Mouse (Mus musculus) induced T-regulatory cell, adult 2 months (primary cell): ENCODE results near the gene Tbr1.

ENCODE experiments used
- DNase-seq: peaks from one replicate; pipeline ENCODE4 v3.0.0-alpha.2; 2012; ENCODE audit warnings: low read depth

The Tbr1 gene

GRCm38 (mm10) chr2:61802656-61803251, at the start of gene Tbr1:
Tbr1 (plus strand) TSS chr2:61802930.
- DNase-seq = no peak

GRCm38 (mm10) chr2:61754989-61755388, 47.7 kb upstream of the Tbr1 start:
- DNase-seq = peak; percentile 34

- no peak for DNase-seq
These were observed 43.4 kb upstream of the Tbr1 start for GRCm38 (mm10) chr2:61759234-61759855.

GRCm38 (mm10) chr2:61760044-61760443, 42.7 kb upstream of the Tbr1 start:
- DNase-seq = no peak

DNA sequence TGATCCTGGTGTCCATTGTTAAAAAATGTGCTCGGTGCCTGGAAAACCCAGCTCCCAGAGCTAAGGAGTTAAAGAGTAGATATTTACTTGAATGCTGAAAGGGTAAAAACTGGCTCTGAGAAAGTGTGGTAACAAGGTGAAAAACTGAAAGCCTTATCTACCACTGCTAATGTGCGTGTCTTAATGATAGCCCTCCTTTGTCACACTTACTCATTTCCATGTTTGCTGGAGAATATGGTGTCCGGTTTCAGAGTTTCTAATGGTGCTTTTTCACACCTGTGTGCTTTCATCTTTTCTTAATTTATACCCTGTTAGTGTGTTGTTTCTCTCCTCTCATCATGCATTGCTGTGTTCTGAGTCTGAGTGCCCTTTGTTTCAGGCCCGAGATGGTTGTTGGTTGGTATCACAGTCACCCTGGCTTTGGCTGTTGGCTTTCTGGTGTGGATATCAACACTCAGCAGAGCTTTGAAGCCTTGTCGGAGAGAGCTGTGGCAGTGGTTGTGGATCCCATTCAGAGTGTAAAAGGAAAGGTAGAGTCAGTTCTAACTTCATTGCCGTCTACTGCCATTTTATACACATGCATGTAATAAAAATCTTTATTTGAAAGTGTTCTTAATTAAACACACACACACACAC, 38.1 kb upstream of the Tbr1 start:
- no peak for DNase-seq

- DNase-seq = no peak
These were observed 37.2 kb upstream of the Tbr1 start for GRCm38 (mm10) chr2:61765526-61765925.

DNA sequence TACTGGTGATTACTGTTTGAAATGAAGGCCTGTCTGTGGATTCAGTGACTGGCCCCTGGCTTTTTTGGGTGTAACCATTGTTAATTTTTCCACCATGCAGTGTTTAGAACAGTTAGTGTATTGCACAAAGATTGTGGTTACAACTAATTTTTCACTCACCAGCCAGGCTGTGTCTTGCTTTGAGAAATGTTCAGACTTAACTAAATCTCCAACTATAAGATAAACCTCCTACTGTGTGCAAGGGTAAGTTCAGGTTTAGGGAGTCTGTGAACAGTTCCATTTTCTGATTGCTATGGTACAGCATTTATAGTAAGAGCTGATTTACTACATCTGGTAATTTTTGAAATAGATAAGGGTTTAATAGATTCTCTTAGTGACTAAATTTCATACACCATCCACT, 21.9 kb upstream of the Tbr1 start:
- no peak for DNase-seq

DNA sequence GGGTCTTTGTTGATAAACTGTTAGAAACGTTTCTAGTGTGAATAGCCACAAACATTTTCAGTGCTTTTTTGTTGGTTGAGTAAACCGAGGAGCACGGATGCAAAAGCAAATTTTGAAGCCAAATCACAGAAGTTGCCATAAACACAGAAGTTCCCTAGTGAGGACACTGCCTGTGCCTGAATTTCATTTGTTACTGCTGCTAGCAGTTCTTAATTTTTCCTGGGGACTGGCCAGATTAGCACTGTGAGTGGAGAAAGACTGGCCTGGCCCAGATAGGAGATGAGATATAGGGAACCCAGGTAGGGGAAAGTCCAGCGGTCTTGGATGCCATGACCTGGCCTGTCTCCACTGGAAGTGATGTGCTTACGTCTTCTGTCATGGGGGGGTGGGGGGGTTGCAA, 7.8 kb upstream of the Tbr1 start:
- DNase-seq = no peak

DNA sequence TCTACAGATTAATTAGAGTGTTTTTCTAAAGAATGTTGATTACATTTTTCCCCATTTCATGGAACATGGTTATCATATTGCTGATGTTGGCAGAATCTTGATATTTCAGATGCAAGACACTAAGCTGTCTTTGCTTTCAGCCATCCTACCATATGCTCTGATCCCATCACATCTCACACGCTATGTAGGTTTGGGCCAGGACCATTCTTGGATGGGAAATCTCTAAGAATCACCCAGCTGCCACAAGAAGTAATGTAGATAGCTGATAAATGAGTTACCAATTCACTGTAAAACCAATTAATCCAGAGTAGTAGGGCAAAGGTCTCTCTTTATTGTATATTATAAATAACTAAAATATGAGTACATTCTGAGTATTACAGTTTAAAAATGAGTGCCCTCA, 4.7 kb upstream of the Tbr1 start:
- no peak for DNase-seq

DNA sequence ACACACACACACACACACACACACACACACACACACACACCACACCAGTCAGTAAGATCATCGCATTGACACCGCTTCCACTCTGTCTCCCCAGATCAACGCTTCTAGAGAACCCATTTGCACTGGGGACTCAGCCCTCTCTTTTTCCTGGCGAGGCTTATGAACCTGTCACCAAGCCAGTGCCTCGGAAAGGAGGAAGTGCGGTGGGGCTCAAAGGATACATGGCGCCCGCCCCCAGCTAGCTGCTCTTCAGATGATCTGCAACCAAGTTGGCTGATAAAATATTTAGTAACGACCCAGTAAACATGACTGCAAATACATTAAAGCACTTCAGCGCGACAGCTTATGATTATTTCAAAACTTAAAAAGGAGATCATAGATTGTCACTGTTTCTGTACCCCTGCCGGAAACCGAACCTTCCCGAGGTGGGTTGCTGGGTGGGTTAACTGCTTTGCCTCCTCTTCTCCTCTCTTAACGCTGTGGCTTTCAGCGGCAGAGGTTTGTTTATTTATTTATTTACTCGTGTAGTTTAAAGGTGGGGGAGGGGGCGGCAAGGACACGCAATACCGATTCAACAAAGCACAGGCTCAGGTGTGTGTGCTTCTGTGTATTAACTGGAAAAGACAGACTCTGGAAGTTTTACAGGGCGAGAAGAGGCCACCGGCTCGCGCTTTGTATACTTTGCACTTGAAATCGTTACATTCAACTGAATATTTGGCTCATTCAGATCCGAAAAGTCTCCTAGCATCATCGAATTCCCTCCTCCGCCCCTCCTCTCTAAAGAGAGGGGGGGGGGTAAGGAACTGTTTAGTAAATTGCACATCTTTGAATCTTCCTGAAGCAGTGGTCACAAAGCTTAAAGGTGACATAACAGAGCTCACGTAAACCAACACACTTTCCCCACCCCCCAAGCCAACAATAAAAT, 975 bp downstream of the Tbr1 start:
- DNase-seq = peak; percentile 40

DNA sequence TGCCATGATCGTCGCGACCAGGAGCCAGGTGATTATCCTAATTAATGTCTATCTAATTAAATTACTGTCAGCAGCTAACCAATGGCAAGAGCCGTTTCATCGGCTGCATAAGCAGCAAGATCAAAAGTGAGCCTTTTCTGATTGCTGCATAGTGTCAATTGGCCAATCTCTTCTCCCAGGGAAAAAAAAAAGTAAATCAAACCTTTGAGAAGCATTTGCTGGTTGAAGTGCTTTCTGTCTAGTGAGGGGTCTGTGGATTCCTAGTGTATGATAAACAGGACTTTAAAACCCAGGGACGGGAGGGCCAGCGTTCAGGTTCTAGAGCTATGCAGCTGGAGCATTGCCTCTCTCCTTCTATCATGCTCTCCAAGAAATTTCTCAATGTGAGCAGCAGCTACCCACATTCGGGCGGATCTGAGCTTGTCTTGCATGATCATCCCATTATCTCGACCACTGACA, 1.7 kb downstream of the Tbr1 start:
- peak; percentile 34 for DNase-seq

- DNase-seq = no peak
These were observed 2.3 kb downstream of the Tbr1 start for GRCm38 (mm10) chr2:61804841-61805540.

DNA sequence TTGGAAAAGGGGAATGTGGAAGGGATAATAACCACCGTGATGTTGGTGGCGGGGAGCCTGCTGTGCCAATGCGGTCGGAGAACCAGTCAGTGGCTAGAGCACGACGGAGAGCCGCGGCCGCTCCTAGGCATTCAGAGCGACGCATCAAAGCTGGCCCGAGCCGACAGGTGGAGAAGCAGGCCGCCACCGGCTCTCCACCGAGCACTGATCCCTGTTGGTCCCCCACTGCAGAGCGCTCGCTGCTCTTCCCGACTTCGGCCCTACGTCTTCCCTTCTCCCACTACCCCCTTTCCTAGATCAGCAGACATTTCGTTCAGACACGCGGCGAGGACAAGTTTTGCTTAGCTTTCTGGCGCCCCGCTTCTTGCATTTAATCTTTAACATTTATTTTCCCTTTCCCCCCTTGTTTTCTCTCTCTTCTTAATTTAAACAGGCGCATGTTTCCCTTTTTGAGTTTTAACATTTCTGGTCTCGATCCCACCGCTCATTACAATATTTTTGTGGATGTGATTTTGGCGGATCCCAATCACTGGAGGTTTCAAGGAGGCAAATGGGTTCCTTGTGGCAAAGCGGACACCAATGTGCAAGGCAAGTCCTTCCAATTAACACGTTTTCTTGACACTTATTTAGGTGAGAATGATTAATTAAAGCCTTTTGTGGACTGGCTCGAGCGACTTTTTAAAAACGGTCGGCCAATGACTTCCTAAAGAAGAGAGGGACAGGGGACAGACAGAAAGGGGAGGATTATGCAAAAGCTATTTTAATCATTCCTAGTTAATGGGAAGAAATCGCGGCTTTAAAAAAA, 3.0 kb downstream of the Tbr1 start:
- peak; percentile 43 for DNase-seq

DNA sequence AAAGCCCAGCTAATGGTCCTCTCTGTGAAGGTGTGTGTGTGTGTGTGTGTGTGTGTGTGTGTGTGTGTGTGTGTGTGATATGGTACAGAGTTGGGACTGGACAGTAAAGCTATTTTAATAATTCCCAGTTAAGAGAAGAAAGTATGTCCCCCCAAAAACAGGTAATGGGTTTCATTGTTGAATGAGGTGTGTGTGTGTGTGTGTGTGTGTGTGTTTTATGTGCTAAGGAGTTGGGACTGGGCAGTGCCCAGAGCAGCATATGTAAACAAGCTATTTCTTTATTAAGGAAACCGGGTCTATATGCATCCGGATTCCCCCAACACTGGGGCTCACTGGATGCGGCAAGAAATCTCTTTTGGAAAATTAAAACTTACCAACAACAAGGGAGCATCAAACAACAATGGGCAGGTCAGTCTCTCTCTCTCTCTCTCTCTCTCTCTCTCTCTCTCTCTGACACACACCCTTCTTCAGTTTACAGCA, 3.7 kb downstream of the Tbr1 start:
- DNase-seq = no peak

DNA sequence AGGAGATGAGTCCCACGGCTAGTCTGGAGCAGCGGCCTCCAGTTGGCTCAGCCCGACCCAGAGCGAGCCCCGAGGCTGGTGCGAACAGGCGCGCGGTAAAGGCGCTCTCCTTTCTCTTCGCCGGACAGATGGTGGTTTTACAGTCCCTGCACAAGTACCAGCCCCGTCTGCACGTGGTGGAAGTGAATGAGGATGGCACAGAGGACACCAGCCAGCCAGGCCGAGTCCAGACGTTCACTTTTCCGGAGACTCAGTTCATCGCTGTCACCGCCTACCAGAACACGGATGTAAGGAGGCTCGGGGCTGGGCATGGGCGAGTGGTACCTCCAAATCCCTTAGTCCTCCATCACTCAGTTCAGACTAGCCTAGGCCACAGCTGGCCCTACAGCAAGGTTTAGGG, 4.4 kb downstream of the Tbr1 start:
- DNase-seq = peak; percentile 48

- DNase-seq = peak; percentile 31
These were observed 5.1 kb downstream of the Tbr1 start for GRCm38 (mm10) chr2:61807781-61808180.

DNA sequence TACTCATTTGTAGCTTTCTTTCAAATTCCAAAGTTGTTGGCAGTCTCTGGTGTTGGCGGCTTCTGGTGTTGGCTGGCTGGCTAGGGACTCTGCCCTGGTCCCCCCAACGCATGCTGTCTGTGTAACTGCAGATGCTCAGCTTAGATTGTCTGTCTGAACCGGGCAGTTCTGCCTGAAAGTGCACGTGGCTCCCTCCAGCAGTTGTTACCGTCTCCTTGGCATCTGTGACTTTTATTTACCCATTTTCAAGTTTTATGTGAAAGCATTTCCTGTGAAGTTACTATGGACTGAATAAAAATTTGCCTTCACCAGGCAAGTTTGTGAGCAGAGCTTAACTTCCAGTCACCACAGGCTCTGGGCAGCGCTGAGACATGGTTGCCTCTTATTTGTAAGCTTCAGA, 6.0 kb downstream of the Tbr1 start:
- peak; percentile 31 for DNase-seq

GRCm38 (mm10) chr2:61809381-61809780, 6.7 kb downstream of the Tbr1 start:
- DNase-seq = no peak

DNA sequence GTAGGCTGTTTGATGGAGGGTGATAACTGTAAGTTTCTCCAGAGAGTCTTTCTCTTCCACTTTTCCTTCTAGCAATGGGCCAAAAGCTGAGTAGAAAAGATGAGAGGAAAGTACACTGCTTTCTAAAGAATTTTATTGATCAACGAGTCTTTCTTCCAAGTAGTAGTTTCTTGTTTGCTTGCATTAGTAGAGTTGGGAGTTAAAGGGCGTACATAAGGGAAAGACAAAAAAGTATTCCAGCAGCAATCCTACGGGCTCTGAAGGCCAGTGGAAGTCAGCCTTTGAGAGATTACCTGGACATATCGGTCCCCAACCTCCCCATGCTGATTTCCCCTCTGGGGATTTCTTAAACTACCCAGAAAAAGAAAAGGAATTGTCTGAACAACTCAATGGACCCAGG, 8.0 kb downstream of the Tbr1 start:
- DNase-seq = peak; percentile 26

DNA sequence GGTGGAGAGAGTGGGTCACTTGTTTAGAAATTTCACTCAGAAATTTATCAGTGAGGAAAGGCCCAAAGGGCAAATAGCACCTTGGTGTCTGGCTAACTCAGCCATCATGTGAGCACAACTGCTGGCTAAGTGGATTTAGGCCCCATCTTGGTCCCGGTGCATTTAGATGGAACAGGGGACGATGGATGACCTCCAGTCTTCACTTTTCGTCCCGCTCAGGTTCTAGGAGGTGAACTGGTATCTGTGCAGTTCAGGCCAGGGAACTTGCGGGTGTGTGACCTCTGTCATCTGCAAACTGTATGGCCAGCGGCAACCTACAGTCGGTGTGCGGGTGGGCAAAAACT, 8.4 kb downstream of the Tbr1 start:
- DNase-seq = peak; percentile 33
